Mouse (Mus musculus) adrenal gland, postnatal 36 days (tissue): ENCODE results near the gene St6galnac4. TPM values are rescaled to one million over a fixed set of nuclear protein-coding genes. Genes with fewer than 3 reads are reported as not detected.
A peak's percentile ranks its signal among the peaks of the same experiment; 100 is the strongest.

ENCODE experiments used
- DNase-seq, 2 experiments: peaks; one replicate each; pipeline ENCODE4 v3.0.0; 2021; ENCODE audit warnings: mixed read lengths in 1 of 2
- total RNA-seq, 2 experiments: library from RNA; stranded (reverse); gene quantifications; 2 replicates each; pipeline ENCODE4 v1.2.3; 2021

The St6galnac4 gene
- total RNA-seq, 2 experiments from 2014 or later = 7.9 to 11.0 TPM

DNA sequence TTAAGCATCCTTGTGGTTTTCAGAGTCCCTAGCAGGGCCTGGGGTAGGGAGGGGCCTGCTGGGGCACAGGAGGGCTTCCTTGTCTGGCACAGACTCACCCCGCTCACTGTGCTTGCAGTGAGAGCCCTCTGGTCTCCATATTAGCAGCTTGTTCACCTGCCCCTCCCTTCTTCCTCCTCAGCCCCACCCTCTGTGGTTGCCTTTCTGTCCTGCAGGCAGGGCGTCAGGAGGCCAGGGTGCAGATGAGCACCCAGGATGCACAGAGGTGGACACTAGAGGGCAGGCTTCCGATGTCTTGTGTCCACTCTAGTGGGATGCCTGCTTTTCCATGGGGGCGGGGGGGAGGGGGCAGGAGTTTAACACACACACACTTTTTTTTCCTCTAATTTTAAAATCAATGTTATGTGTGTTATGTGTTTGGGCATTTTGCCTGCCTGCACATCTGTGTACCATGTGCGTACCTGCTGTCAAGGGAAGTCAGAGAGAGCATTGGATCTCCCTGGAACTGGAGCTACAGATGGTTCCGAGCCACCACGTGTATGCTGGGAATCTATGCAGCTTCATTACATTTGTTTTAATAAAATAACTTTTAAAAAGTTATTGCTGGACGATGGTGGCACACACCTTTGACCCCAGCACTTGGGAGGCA is 14.6 kb downstream of the St6galnac4 start:
- peak; percentile 52 to 69 for DNase-seq

GRCm38 (mm10) chr2:32602600-32603054 is 15.7 kb downstream of the St6galnac4 start:
- peak; percentile 91 for DNase-seq

DNA sequence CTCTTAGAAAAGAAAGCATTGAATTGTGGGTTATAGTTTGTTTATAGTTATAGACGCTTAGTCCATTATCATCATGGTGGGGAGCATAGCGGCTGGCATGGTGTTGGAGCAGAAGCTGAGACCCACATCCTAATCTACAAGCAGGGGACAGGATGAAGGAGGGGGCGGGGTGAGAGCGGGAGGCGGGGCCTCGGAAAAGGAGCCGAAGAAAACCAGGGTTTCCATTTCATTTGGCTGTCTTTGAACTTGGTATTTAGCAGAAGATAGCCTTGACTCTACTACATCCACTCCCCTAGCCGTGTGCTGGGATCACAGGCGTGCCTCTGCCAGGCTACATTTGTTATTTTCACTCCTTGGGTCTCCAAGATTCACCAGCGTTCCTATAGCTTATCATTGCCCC is 17.7 kb downstream of the St6galnac4 start:
- DNase-seq = no peak

- DNase-seq = peak; percentile 91 to 97
Measured at GRCm38 (mm10) chr2:32606161-32607142, 19.6 kb downstream of the St6galnac4 start.

DNA sequence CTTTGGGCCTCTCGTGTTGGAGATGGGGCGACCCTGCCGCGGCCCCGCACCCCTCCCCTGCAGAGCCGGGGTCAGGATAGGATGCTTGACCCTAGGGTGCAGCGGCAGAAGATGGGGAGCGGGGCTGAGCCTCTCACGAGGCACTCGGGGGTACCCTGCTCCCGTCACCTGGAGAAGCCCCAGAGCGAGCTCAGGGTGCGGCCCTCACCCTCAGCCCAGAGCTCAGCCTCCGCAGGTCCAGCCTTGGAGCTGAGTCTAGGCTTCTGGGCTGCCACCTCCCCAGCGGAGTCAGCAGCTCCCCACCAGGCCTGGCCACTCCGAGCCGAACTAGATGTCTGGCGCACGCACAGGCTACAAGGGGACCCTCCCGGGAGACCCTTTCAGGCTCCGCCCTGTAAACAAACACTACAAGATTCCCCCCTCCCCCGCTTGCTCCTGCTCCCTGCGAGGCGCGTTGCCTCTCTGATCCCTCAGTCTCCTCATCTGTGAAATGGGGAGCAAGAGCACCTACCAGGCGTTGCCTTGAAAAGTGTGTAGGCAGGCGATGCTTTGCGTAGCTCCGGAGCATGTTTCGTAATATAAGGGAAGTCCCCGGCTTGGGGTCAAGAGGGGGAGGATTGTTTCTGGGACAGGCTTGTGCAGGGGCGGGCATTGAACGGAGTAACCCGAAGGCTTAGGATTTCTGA is 20.5 kb downstream of the St6galnac4 start:
- DNase-seq = peak; percentile 34 to 60

DNA sequence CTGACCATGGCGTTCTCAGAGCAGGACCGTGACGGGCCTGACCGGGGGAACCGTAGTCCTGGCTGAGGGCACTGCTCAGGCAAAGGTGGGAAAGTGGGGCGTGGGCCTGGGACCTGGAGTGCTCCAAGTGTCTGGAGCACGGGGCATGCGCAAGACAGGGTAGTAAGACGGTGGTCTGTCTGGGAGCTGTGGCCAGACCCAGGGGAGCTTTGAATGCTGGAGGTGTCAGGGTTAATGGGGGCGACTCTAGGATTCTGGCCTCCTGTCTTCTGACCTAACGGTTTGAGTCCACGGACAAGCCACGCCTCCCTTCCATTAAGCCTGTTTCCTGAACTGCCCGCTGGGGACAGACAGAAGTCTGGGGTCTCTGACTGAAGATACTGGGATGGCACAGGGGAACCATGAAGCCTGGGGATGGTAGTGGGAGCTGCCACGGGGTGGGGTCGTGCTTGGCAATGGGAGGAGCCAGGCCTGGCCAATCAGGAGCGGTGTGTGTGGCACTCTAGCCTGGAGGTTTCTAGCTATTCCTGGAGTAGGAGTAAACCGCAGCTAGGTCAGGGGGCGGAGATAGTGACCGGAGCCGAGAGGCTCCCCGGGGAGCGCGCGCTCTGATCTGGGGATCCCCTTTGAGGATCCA is 21.4 kb downstream of the St6galnac4 start:
- DNase-seq = peak; percentile 89 to 90

DNA sequence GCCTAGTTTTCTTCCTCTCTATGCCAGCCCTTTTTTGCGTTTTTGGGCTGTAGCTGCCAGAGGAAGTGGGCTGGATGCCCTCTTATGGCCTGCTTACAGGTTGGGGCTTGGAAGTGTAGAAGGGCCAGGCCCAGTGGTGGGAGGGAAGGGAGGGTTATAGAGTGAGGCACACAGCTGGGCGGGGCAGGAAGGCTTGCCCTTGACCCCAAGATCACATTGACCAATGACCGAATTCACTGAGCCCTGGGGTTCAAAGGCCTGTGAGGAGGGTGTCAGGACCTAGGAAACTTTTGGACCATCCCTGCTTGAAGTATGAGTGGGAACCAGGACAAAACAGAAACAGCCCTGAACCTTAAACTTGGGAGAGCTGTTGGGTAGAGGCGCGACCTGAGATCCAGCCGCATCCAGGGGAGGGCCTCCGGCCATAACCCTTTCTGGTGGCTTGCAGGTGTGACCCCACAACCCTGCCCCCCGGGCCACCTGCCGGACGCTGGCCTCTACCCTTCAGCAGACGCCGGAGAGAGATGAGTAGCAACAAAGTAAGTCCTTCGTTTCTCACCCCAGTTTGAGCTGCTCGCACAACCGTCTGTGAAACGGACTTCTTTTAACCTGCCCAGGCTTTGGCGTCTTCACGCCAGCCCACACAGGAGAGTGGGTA is 22.0 kb downstream of the St6galnac4 start:
- peak in 1 of 2 experiments; percentile 76 for DNase-seq

DNA sequence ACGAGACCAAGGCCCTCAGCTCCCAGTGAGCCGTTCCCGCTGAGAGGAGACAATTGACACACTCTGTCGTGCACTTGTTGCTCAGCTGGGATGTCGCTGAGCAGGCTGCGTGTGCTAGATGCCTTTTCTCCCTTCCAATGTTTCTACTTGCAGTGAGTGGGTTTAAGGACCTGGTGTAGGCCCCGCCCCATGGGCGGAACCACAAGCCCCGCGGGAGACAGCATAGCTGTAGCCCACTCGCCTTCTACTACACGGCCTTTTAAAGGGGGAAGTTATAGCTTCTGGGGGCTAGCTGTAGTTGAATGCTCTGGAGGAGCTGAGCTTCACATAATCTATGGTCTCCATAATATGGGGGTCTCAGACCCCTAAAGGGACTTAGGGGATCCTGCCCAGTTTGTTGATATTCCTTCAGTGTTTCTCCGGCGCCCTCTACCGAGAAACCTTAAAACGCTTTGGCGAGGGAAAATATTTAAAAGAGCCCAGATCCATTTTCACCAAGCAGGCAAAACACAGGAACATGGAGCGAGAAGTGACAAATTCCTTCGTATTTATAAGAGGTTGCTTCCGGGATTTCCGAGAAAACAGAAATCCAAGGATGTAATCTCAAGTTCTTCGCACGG is 23.8 kb downstream of the St6galnac4 start:
- DNase-seq = peak; percentile 46 to 74

DNA sequence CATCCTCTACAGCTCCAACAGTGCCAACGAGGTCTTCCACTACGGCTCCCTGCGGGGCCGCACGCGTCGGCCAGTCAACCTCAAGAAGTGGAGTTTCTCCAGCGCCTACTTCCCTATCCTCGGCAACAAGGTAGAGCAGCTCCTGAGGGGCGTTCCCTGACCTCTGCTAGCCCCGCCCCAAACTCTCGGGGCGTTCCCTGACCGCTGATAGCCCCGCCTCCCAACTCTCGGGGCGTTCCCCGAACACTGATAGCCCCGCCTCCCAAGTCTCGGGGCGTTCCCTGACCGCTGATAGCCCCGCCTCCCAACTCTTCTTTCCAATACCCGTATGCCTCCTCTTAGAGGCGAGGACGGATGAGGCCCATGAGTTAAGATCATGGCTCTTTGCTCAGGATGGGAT is 25.4 kb downstream of the St6galnac4 start:
- DNase-seq = no peak

GRCm38 (mm10) chr2:32617109-32617508 is 30.2 kb downstream of the St6galnac4 start:
- no peak for DNase-seq

- DNase-seq = peak in 1 of 2 experiments; percentile 13
Measured at GRCm38 (mm10) chr2:32617601-32618000, 30.7 kb downstream of the St6galnac4 start.

GRCm38 (mm10) chr2:32618051-32618450 is 31.2 kb downstream of the St6galnac4 start:
- no peak for DNase-seq

GRCm38 (mm10) chr2:32620682-32621516 is 34.0 kb downstream of the St6galnac4 start:
- DNase-seq = peak; percentile 58 to 75

GRCm38 (mm10) chr2:32621517-32621859 is 34.6 kb downstream of the St6galnac4 start, which contains the start of gene Ak1:
Gene Ak1 (plus strand): TSS chr2:32621758.
- no peak for DNase-seq

GRCm38 (mm10) chr2:32624111-32624748 is 37.3 kb downstream of the St6galnac4 start:
- DNase-seq = no peak

DNA sequence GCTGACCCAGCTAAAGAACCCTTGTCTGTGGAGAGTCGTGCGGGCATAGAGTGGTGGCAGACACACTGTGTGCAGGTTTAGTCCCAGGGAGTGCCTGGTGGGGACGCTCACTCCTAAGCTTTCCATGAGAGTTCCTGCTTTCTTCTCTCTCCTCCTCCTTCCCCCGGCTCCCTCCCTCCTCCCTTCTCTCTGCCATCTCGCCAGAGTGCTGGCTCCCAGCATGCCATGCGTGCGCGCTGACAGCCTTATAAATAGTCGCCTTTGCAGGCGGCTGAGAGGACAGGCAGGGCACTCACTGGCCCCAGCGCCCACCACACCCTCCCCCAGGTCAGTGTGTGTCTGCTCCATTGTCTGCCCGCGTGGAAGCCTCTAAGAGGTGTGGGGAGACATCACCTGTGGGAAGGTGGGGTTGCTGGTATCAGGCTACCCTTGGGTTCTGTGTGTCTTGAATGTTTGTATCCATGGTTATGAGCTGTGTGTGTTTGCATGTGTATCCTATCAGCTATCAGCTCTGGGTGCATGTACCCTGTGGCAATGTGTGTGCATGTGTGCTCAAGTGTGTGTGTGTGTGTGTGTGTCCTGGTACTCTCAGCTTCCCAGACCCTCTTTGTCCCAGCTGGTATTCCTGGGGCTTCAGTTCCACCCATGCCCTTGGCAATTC is 38.4 kb downstream of the St6galnac4 start:
- peak; percentile 86 to 88 for DNase-seq

GRCm38 (mm10) chr2:32625873-32626694 is 39.2 kb downstream of the St6galnac4 start:
- peak; percentile 81 to 90 for DNase-seq
